Mouse (Mus musculus) stomach, postnatal 0 days (tissue): ENCODE measurements around the gene Lrriq4.

Source experiments
- CTCF ChIP-seq: IDR thresholded peaks from 2 replicates; pipeline ENCODE4 v1.5.1; 2016; ENCODE audit warnings: antibody characterized with exemption, low read depth, mild to moderate bottlenecking, moderate library complexity
- EP300 ChIP-seq: optimal IDR thresholded peaks from 2 replicates; pipeline ENCODE3; 2016; ENCODE audit warnings: antibody characterized with exemption

GRCm38 (mm10) chr3:30658486-30658885, 14.2 kb downstream of the Lrriq4 start:
- TF ChIP-seq EP300 (no peak), CTCF (no peak)
